Mouse (Mus musculus) adipocyte (in vitro differentiated cells): ENCODE results near the gene Dhps.
A peak's percentile ranks its signal among the peaks of the same experiment; 100 is the strongest.
"Not testable (repeated sequence)": the region's sequence is repeated elsewhere in the genome, so short reads cannot be mapped to it uniquely, and the experiment has no call there.

Source experiments
- DNase-seq: peaks from one replicate; pipeline ENCODE4 v3.0.0-alpha.2; 2016; ENCODE audit warnings: low spot score

Gene Dhps

GRCm38 (mm10) chr8:85095566-85095965 is 24.0 kb downstream of the Dhps start:
- no peak for DNase-seq

- DNase-seq, result no peak
Measured at GRCm38 (mm10) chr8:85096196-85096595, 24.6 kb downstream of the Dhps start.

- DNase-seq, result no peak
Measured at GRCm38 (mm10) chr8:85096850-85097249, 25.3 kb downstream of the Dhps start.

GRCm38 (mm10) chr8:85100076-85100665 is 28.6 kb downstream of the Dhps start:
- no peak for DNase-seq

- DNase-seq, result no peak
Measured at GRCm38 (mm10) chr8:85113241-85113640, 41.7 kb downstream of the Dhps start.

- DNase-seq, result no peak
Measured at GRCm38 (mm10) chr8:85115501-85115900, 43.9 kb downstream of the Dhps start.

GRCm38 (mm10) chr8:85116984-85117383 is 45.4 kb downstream of the Dhps start:
- DNase-seq, result no peak

GRCm38 (mm10) chr8:85119052-85119981 is 47.8 kb downstream of the Dhps start:
- DNase-seq, result peak; percentile 86

- DNase-seq, result not testable (repeated sequence)
Measured at GRCm38 (mm10) chr8:85120251-85120650, 48.7 kb downstream of the Dhps start.

- no peak for DNase-seq
Measured at GRCm38 (mm10) chr8:85122995-85123394, 51.4 kb downstream of the Dhps start, which contains the start of gene Zfp791. Gene Zfp791, minus strand, starts transcription at chr8:85123095.

GRCm38 (mm10) chr8:85123691-85124090 is 52.1 kb downstream of the Dhps start:
- DNase-seq, result no peak
